18 mouse cellular contexts compared by ENCODE assay signal in genomic region chr5:144271772-144272171, GRCm38 (mm10). TPM values are rescaled to one million over a fixed set of nuclear protein-coding genes. Genes with fewer than 3 reads are reported as not detected.
DNase-seq lines count a peak whose midpoint lies in the region; ATAC-seq lines count a peak whose summit lies in the region.
"Had no signal": no experiment of that assay in that cellular context is flagged by ENCODE, and none has a peak within 500 bp of the region (broad histone marks: within the 10 kb centered on the region; RNA-seq: fewer than 3 reads in every experiment).

No protein-coding gene starts in this region.

- H3K9me3 ChIP-seq in heart, embryonic 13.5 days = no peaks in the 10 kb centered on the region
- H3K9me3 ChIP-seq in midbrain, embryonic 11.5 days (ENCODE audit: control insufficient read depth, low read length) = no peaks in the 10 kb centered on the region
- H3K9me3 ChIP-seq in midbrain, embryonic 13.5 days = no peaks in the 10 kb centered on the region
- no peaks in the 10 kb centered on the region for H3K9me3 ChIP-seq in intestine, embryonic 16.5 days (ENCODE audit: control insufficient read depth, low read length)
- H3K9me3 ChIP-seq: embryonic facial prominence, embryonic 10.5 days; kidney, embryonic 15.5 days; liver, embryonic 13.5 days; lung, embryonic 15.5 days; midbrain, embryonic 10.5 days had no signal

- 0 out of 2 replicates have a peak overlapping the region, but pooled peaks have one; percentile 8 for H3K9ac ChIP-seq in heart, embryonic 13.5 days
- H3K9ac ChIP-seq in midbrain, embryonic 11.5 days (ENCODE audit: low read length) = no peak overlapping the region
- no peak overlapping the region for H3K9ac ChIP-seq in midbrain, embryonic 13.5 days (replicated peaks)
- no peak overlapping the region for H3K9ac ChIP-seq in intestine, embryonic 16.5 days (ENCODE audit: low read depth, low read length)
- H3K9ac ChIP-seq: hindbrain, embryonic 14.5 days; kidney, embryonic 15.5 days; liver, embryonic 13.5 days; lung, embryonic 15.5 days had no signal

- ATAC-seq in heart, embryonic 13.5 days (ENCODE audit: extremely low read depth, insufficient number of reproducible peaks, low FRiP score, low TSS enrichment) = no peak
- ATAC-seq in midbrain, embryonic 11.5 days (ENCODE audit: low FRiP score) = no peak
- ATAC-seq in midbrain, embryonic 13.5 days = no peak
- ATAC-seq in intestine, embryonic 16.5 days = peak; percentile 88

- no peaks in the 10 kb centered on the region for H3K27me3 ChIP-seq in heart, embryonic 13.5 days (replicated peaks)
- no peaks in the 10 kb centered on the region for H3K27me3 ChIP-seq in midbrain, embryonic 11.5 days (ENCODE audit: control insufficient read depth, insufficient read depth, low read length)
- no peaks in the 10 kb centered on the region for H3K27me3 ChIP-seq in midbrain, embryonic 13.5 days
- no peaks in the 10 kb centered on the region for H3K27me3 ChIP-seq in intestine, embryonic 16.5 days (replicated peaks; ENCODE audit: control insufficient read depth, insufficient read depth, low read length)
- H3K27me3 ChIP-seq: kidney, embryonic 15.5 days; liver, embryonic 13.5 days; lung, embryonic 15.5 days had no signal

- H3K4me1 ChIP-seq in heart, embryonic 13.5 days = peaks cover 61% of the 10 kb centered on the region
- H3K4me1 ChIP-seq in midbrain, embryonic 11.5 days (ENCODE audit: control insufficient read depth, insufficient read depth, low read length) = no peaks in the 10 kb centered on the region
- H3K4me1 ChIP-seq in midbrain, embryonic 13.5 days (replicated peaks) = peaks cover 3% of the 10 kb centered on the region
- H3K4me1 ChIP-seq in intestine, embryonic 16.5 days (ENCODE audit: control insufficient read depth, insufficient read depth, low read length) = peaks cover 9% of the 10 kb centered on the region

- no peak overlapping the region for H3K4me2 ChIP-seq in heart, embryonic 13.5 days
- no peak overlapping the region for H3K4me2 ChIP-seq in midbrain, embryonic 11.5 days
- H3K4me2 ChIP-seq in midbrain, embryonic 13.5 days (replicated peaks) = no peak overlapping the region
- no peak overlapping the region for H3K4me2 ChIP-seq in intestine, embryonic 16.5 days (ENCODE audit: low read depth, low read length)
- H3K4me2 ChIP-seq: hindbrain, embryonic 14.5 days; kidney, embryonic 15.5 days; liver, embryonic 13.5 days; lung, embryonic 15.5 days had no signal

- WGBS in heart, embryonic 13.5 days = 10% methylated on average over 5 of the region's 5 CpGs
- WGBS in midbrain, embryonic 11.5 days = 75% methylated on average over 5 of the region's 5 CpGs
- 84% methylated on average over 5 of the region's 5 CpGs for WGBS in midbrain, embryonic 13.5 days
- WGBS in intestine, embryonic 16.5 days = 32% methylated on average over 5 of the region's 5 CpGs

- H3K27ac ChIP-seq in heart, embryonic 13.5 days (replicated peaks) = peak overlapping the region; percentile 53
- H3K27ac ChIP-seq in midbrain, embryonic 11.5 days (ENCODE audit: low read depth, low read length) = no peak overlapping the region
- no peak overlapping the region for H3K27ac ChIP-seq in midbrain, embryonic 13.5 days
- no peak overlapping the region for H3K27ac ChIP-seq in intestine, embryonic 16.5 days (ENCODE audit: low read length)
- H3K27ac ChIP-seq: embryonic facial prominence, embryonic 10.5 days; gastrocnemius, adult 2 months; hindbrain, embryonic 14.5 days; kidney, embryonic 15.5 days; liver, embryonic 13.5 days; lung, embryonic 15.5 days; midbrain, embryonic 10.5 days had no signal

- H3K4me3 ChIP-seq in heart, embryonic 13.5 days = no peak overlapping the region
- H3K4me3 ChIP-seq in midbrain, embryonic 11.5 days (ENCODE audit: low read depth, low read length) = no peak overlapping the region
- H3K4me3 ChIP-seq in midbrain, embryonic 13.5 days (replicated peaks) = no peak overlapping the region
- no peak overlapping the region for H3K4me3 ChIP-seq in intestine, embryonic 16.5 days (ENCODE audit: low read length)
- H3K4me3 ChIP-seq: embryonic facial prominence, embryonic 10.5 days; gastrocnemius, adult 2 months; kidney, embryonic 15.5 days; liver, embryonic 13.5 days; lung, embryonic 15.5 days; midbrain, embryonic 10.5 days had no signal

- DNase-seq in heart, adult 8-10 months (ENCODE audit: low spot score) = no peak
- peak; percentile 78 for DNase-seq in midbrain, embryonic 11.5 days (ENCODE audit: low spot score, missing footprints)
- DNase-seq in neural tube, embryonic 10.5 days (ENCODE audit: extremely low spot score, low spot score) = no peak
- no peak for DNase-seq in spleen, adult 18-20 months
- DNase-seq: adrenal gland, adult 2 months; cerebellum, adult 8-10 months; gastrocnemius, adult 2 months; kidney, postnatal 4 days; liver, embryonic 13.5 days; thymus, adult 2 months had no signal

- H3K36me3 ChIP-seq in heart, embryonic 13.5 days = peaks cover 28% of the 10 kb centered on the region
- H3K36me3 ChIP-seq in midbrain, embryonic 11.5 days (ENCODE audit: control insufficient read depth, insufficient read depth, low read length) = no peaks in the 10 kb centered on the region
- H3K36me3 ChIP-seq in midbrain, embryonic 13.5 days = peaks cover 32% of the 10 kb centered on the region
- H3K36me3 ChIP-seq in intestine, embryonic 16.5 days (ENCODE audit: control insufficient read depth, insufficient read depth, low read length) = peaks cover 6% of the 10 kb centered on the region; the same call in 1 of the 2 replicates
- H3K36me3 ChIP-seq: liver, embryonic 13.5 days had no signal

RNA-seq across cellular contexts. Expression of gene Bri3, which starts 27.5 kb away (rescaled TPM):
- 126 and 137 TPM in 2 replicates for polyA plus RNA-seq in heart, embryonic 13.5 days (2015; fragmentation: Nextera tagmentation; extraction: Ambion mirVana)
- total RNA-seq in heart, adult 8-10 months (2022) = 100 to 1,000 TPM; 148 to 170 (median 156) TPM
- polyA plus RNA-seq in midbrain, embryonic 11.5 days (2014; fragmentation: Nextera tagmentation; extraction: Ambion mirVana) = 123 and 130 TPM in 2 replicates
- 133 and 137 TPM in 2 replicates for polyA plus RNA-seq in midbrain, embryonic 13.5 days (2015; fragmentation: Nextera tagmentation; extraction: Ambion mirVana)
- 111 and 142 TPM in 2 replicates for polyA plus RNA-seq in intestine, embryonic 16.5 days (2015; fragmentation: Nextera tagmentation; extraction: Ambion mirVana)

RNA-seq across cellular contexts. Expression of gene Tecpr1, which starts 48.4 kb away (rescaled TPM):
- polyA plus RNA-seq in heart, embryonic 13.5 days (2015; fragmentation: Nextera tagmentation; extraction: Ambion mirVana) = 14.7 and 15.3 TPM in 2 replicates
- total RNA-seq in heart, adult 8-10 months (2022) = 10 to 100 TPM; 25.2 to 33.4 (median 28.5) TPM
- polyA plus RNA-seq in midbrain, embryonic 11.5 days (2014; fragmentation: Nextera tagmentation; extraction: Ambion mirVana) = 13.1 TPM in 2 replicates
- polyA plus RNA-seq in midbrain, embryonic 13.5 days (2015; fragmentation: Nextera tagmentation; extraction: Ambion mirVana) = 42.8 and 44.8 TPM in 2 replicates
- 19.3 and 20.4 TPM in 2 replicates for polyA plus RNA-seq in intestine, embryonic 16.5 days (2015; fragmentation: Nextera tagmentation; extraction: Ambion mirVana)
